Mouse (Mus musculus): Measurements from ENCODE around the gene Tex36. TPM values are rescaled to one million over a fixed set of nuclear protein-coding genes. Genes with fewer than 3 reads are reported as not detected.

Tex36 gene
- polyA plus RNA-seq (2015; fragmentation: Nextera tagmentation; extraction: Ambion mirVana): not detected in 2 replicates

- H3K36me3 ChIP-seq: no peaks in the 10 kb centered on the region
- ATAC-seq (ENCODE audit: insufficient number of reproducible peaks, low FRiP score, low TSS enrichment, low read depth): no peak
- H3K4me1 ChIP-seq: no peaks in the 10 kb centered on the region; the same call in 1 of the 2 replicates
- no peak within 1 kb of the TSS for H3K27ac ChIP-seq
- no peak within 1 kb of the TSS for H3K9ac ChIP-seq
- H3K4me3 ChIP-seq: no peak within 1 kb of the TSS
- H3K4me2 ChIP-seq: no peak within 1 kb of the TSS
- H3K27me3 ChIP-seq: no peaks in the 10 kb centered on the region
- no peaks in the 10 kb centered on the region for H3K9me3 ChIP-seq
- WGBS: 60% methylated on average over 2 of the region's 2 CpGs
These were observed at the start of gene Tex36 for GRCm38 (mm10) chr7:133602058-133602457. Gene Tex36, minus strand, starts transcription at chr7:133602158.

- Histone ChIP-seq H3K4me1 (no peaks in the 10 kb centered on the region), H3K9me3 (no peaks in the 10 kb centered on the region), H3K4me2 (no peak overlapping the region), H3K27me3 (no peaks in the 10 kb centered on the region), H3K9ac (no peak overlapping the region), H3K4me3 (no peak overlapping the region), H3K36me3 (peaks cover 88% of the 10 kb centered on the region), H3K27ac (no peak overlapping the region)
- ATAC-seq (ENCODE audit: insufficient number of reproducible peaks, low FRiP score, low TSS enrichment, low read depth): no peak
- 83% methylated on average over 6 of the region's 6 CpGs for WGBS
These were observed 43.8 kb upstream of the Tex36 start for GRCm38 (mm10) chr7:133645716-133646115.

- Histone ChIP-seq H3K27me3 (no peaks in the 10 kb centered on the region), H3K36me3 (peaks cover 33% of the 10 kb centered on the region), H3K27ac (no peak overlapping the region), H3K4me1 (peaks cover 17% of the 10 kb centered on the region), H3K4me2 (peak overlapping the region; percentile 79), H3K9ac (no peak overlapping the region), H3K4me3 (peak overlapping the region; percentile 86; the same call in 1 of the 2 replicates), H3K9me3 (no peaks in the 10 kb centered on the region)
- ATAC-seq (ENCODE audit: insufficient number of reproducible peaks, low FRiP score, low TSS enrichment, low read depth): no peak
- WGBS: 78% methylated on average over 13 of the region's 13 CpGs
These were observed 36.9 kb upstream of the Tex36 start for GRCm38 (mm10) chr7:133638821-133639220.

GRCm38 (mm10) chr7:133638306-133638705 is 36.3 kb upstream of the Tex36 start:
- 12% methylated on average over 13 of the region's 13 CpGs for WGBS
- ATAC-seq (ENCODE audit: insufficient number of reproducible peaks, low FRiP score, low TSS enrichment, low read depth): no peak
- peak overlapping the region; percentile 79 for H3K4me2 ChIP-seq
- no peaks in the 10 kb centered on the region for H3K9me3 ChIP-seq
- peak overlapping the region; percentile 86 for H3K27ac ChIP-seq
- H3K36me3 ChIP-seq: peaks cover 28% of the 10 kb centered on the region
- H3K9ac ChIP-seq: peak overlapping the region; percentile 94
- H3K4me1 ChIP-seq: peaks cover 17% of the 10 kb centered on the region
- no peaks in the 10 kb centered on the region for H3K27me3 ChIP-seq
- H3K4me3 ChIP-seq: peak overlapping the region; percentile 86

GRCm38 (mm10) chr7:133637361-133638305 is 35.7 kb upstream of the Tex36 start, which contains the start of gene Edrf1:
Gene Edrf1, plus strand, starts transcription at chr7:133637543.
- under 1% methylated on average over 81 of the region's 81 CpGs for WGBS
- Histone ChIP-seq H3K27me3 (no peaks in the 10 kb centered on the region), H3K9me3 (no peaks in the 10 kb centered on the region), H3K4me2 (peak within 1 kb of the TSS; percentile 79), H3K4me3 (peak within 1 kb of the TSS; percentile 86), H3K4me1 (peaks cover 17% of the 10 kb centered on the region), H3K27ac (peak within 1 kb of the TSS; percentile 89), H3K36me3 (peaks cover 22% of the 10 kb centered on the region), H3K9ac (peak within 1 kb of the TSS; percentile 94)
- peak; percentile 97 for ATAC-seq (ENCODE audit: insufficient number of reproducible peaks, low FRiP score, low TSS enrichment, low read depth)

- no peaks in the 10 kb centered on the region for H3K27me3 ChIP-seq
- H3K4me2 ChIP-seq: peak overlapping the region; percentile 79
- 0 out of 2 replicates have a peak, but pooled peaks have one; percentile 15 for ATAC-seq (ENCODE audit: insufficient number of reproducible peaks, low FRiP score, low TSS enrichment, low read depth)
- H3K4me1 ChIP-seq: peaks cover 17% of the 10 kb centered on the region
- under 1% methylated on average over 21 of the region's 21 CpGs for WGBS
- no peaks in the 10 kb centered on the region for H3K9me3 ChIP-seq
- H3K9ac ChIP-seq: peak overlapping the region; percentile 55; the same call in 1 of the 2 replicates
- H3K27ac ChIP-seq: peak overlapping the region; percentile 89
- peak overlapping the region; percentile 86 for H3K4me3 ChIP-seq
- peaks cover 14% of the 10 kb centered on the region for H3K36me3 ChIP-seq
These were observed 34.9 kb upstream of the Tex36 start for GRCm38 (mm10) chr7:133636738-133637352.

GRCm38 (mm10) chr7:133634932-133635650 is 33.1 kb upstream of the Tex36 start:
- ATAC-seq (ENCODE audit: insufficient number of reproducible peaks, low FRiP score, low TSS enrichment, low read depth): no peak
- Histone ChIP-seq H3K27me3 (no peaks in the 10 kb centered on the region), H3K27ac (peak overlapping the region; percentile 65), H3K4me1 (peaks cover 17% of the 10 kb centered on the region), H3K36me3 (peaks cover 3% of the 10 kb centered on the region; the same call in 1 of the 2 replicates), H3K4me2 (no peak overlapping the region), H3K9me3 (no peaks in the 10 kb centered on the region), H3K4me3 (no peak overlapping the region), H3K9ac (no peak overlapping the region)
- 25% methylated on average over 10 of the region's 12 CpGs for WGBS

- H3K9ac ChIP-seq: no peak overlapping the region
- H3K27ac ChIP-seq: no peak overlapping the region
- H3K9me3 ChIP-seq: no peaks in the 10 kb centered on the region
- no peak for ATAC-seq (ENCODE audit: insufficient number of reproducible peaks, low FRiP score, low TSS enrichment, low read depth)
- 29% methylated on average over 2 of the region's 2 CpGs for WGBS
- no peak overlapping the region for H3K4me2 ChIP-seq
- peaks cover 7% of the 10 kb centered on the region; the same call in 1 of the 2 replicates for H3K4me1 ChIP-seq
- H3K4me3 ChIP-seq: no peak overlapping the region
- no peaks in the 10 kb centered on the region for H3K27me3 ChIP-seq
- no peaks in the 10 kb centered on the region for H3K36me3 ChIP-seq
These were observed 30.5 kb upstream of the Tex36 start for GRCm38 (mm10) chr7:133632476-133632875.

GRCm38 (mm10) chr7:133630821-133631220 is 28.9 kb upstream of the Tex36 start:
- no peaks in the 10 kb centered on the region for H3K27me3 ChIP-seq
- H3K36me3 ChIP-seq: no peaks in the 10 kb centered on the region
- H3K4me1 ChIP-seq: peaks cover 7% of the 10 kb centered on the region; the same call in 1 of the 2 replicates
- H3K27ac ChIP-seq: no peak overlapping the region
- WGBS: 65% methylated on average over 5 of the region's 5 CpGs
- H3K4me3 ChIP-seq: no peak overlapping the region
- no peak for ATAC-seq (ENCODE audit: insufficient number of reproducible peaks, low FRiP score, low TSS enrichment, low read depth)
- no peak overlapping the region for H3K4me2 ChIP-seq
- H3K9ac ChIP-seq: no peak overlapping the region
- no peaks in the 10 kb centered on the region for H3K9me3 ChIP-seq

- H3K27ac ChIP-seq: no peak overlapping the region
- 62% methylated on average over 14 of the region's 14 CpGs for WGBS
- no peak overlapping the region for H3K4me2 ChIP-seq
- no peak overlapping the region for H3K9ac ChIP-seq
- no peaks in the 10 kb centered on the region for H3K27me3 ChIP-seq
- H3K36me3 ChIP-seq: no peaks in the 10 kb centered on the region
- no peaks in the 10 kb centered on the region for H3K9me3 ChIP-seq
- no peak for ATAC-seq (ENCODE audit: insufficient number of reproducible peaks, low FRiP score, low TSS enrichment, low read depth)
- no peaks in the 10 kb centered on the region for H3K4me1 ChIP-seq
- no peak overlapping the region for H3K4me3 ChIP-seq
These were observed 25.4 kb upstream of the Tex36 start for GRCm38 (mm10) chr7:133627184-133627936.

GRCm38 (mm10) chr7:133623226-133623625 is 21.3 kb upstream of the Tex36 start:
- H3K9me3 ChIP-seq: no peaks in the 10 kb centered on the region
- H3K27ac ChIP-seq: no peak overlapping the region
- H3K9ac ChIP-seq: no peak overlapping the region
- ATAC-seq (ENCODE audit: insufficient number of reproducible peaks, low FRiP score, low TSS enrichment, low read depth): no peak
- no peak overlapping the region for H3K4me3 ChIP-seq
- peaks cover 7% of the 10 kb centered on the region; the same call in 1 of the 2 replicates for H3K27me3 ChIP-seq
- H3K4me1 ChIP-seq: 0 out of 2 replicates have a peak, but pooled peaks cover 4% of the 10 kb centered on the region
- WGBS: 77% methylated on average over 5 of the region's 5 CpGs
- no peaks in the 10 kb centered on the region for H3K36me3 ChIP-seq
- H3K4me2 ChIP-seq: no peak overlapping the region
